Mouse (Mus musculus) left cerebral cortex, postnatal 4 days (tissue): ENCODE measurements at regions not wholly inside any gene's neighbourhood (a gene's known extent, or its start where the extent isn't known, plus 50 kb on each side); places are given as distances from the start of the nearest gene placed in this dataset.
"Not testable (repeated sequence)": the region's sequence is repeated elsewhere in the genome, so short reads cannot be mapped to it uniquely, and the experiment has no call there.

ENCODE experiments used
- DNase-seq: peaks from one replicate; pipeline ENCODE4 v3.0.0-alpha.2; 2022
- intact Hi-C: fragments of 180-260 bp; cut with DNase I; formaldehyde crosslinking; loops from one replicate; pipeline ENCODE4 v1.15.1; 2025

DNA sequence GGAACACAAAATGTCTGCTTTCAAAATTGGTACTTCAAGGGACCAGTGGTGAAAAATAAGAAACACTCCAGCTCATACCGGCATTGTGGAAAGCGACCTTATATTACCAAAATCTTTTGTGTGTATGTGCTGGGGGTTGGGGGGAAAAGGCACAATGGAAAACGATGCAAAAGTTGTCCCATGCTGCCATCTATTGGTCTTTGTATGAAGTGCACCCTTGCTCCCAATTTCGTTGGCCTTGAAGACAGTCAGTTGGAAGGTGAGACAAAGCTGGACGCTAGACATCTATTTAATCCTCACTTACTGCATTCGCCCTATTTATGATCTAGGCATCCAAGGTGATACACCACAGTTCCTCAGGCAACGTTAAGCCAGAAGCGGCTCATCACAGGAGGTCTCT is 186.6 kb downstream of the BC048507 start:
- intact Hi-C loops, DNase-seq: not testable (repeated sequence)

DNA sequence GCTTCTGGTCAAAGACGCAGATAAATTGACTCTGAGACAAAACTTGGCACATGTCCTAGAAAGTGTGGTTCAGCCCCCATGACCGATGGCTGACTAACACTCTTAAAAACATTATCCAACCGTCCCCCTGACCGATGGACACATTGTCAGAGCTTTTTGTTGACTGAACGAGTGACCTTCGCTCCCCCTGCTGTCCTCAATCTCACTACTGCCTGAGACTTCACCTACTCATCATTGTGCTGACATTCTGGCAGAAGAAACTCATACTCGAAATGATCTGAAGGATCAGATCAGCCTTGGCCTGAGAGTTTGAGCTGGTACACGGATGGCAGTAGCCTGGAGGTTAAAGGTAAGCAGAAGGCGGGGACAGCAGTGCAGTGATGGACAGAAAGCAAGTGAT is 230.2 kb downstream of the BC048507 start:
- intact Hi-C loops, DNase-seq: not testable (repeated sequence)

DNA sequence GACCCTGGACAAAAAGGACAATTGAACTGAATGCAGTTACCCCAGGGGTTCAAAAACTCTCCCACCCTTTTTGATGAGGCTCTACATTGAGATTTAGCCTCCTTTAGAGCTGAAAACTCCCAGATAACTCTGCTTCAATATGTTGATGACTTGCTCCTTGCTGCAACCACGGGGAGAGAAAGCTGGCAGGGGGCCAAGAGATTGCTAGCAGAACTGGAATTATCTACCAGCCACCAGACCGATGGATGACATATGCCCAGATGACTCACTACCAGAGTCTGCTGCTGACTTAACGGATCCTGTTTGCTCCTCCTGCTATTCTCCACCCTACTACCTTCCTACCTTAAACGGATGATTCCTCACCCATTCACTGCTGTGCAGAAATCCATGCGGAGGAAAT is 253.7 kb downstream of the BC048507 start:
- peak; percentile 0 for DNase-seq
- intact Hi-C loops = not testable (repeated sequence)
